Mouse (Mus musculus): ENCODE results near the gene Paqr9. TPM values are rescaled to one million over a fixed set of nuclear protein-coding genes. Genes with fewer than 3 reads are reported as not detected.
A peak's percentile ranks its signal among the peaks of the same experiment; 100 is the strongest.

Paqr9 gene
- polyA plus RNA-seq, 1 experiment from 2014 or later: 0.58 TPM

- no peak overlapping the region for H3K9ac ChIP-seq (ENCODE audit: low read length)
- H3K4me3 ChIP-seq (ENCODE audit: low read length): no peak overlapping the region
- no peak overlapping the region for H3K4me2 ChIP-seq (ENCODE audit: low read depth, low read length)
- H3K9me3 ChIP-seq (replicated peaks; ENCODE audit: control insufficient read depth, low read length): no peaks in the 10 kb centered on the region
- no peaks in the 10 kb centered on the region for H3K36me3 ChIP-seq (ENCODE audit: control insufficient read depth, insufficient read depth)
- H3K27ac ChIP-seq (ENCODE audit: low read length): no peak overlapping the region
- 65% methylated on average over 5 of the region's 5 CpGs for WGBS
- peaks cover 8% of the 10 kb centered on the region; the same call in 1 of the 2 replicates for H3K27me3 ChIP-seq (ENCODE audit: control insufficient read depth, insufficient read depth, low read length)
- H3K4me1 ChIP-seq (ENCODE audit: control insufficient read depth, insufficient read depth, low read length): 0 out of 2 replicates have a peak, but pooled peaks cover 5% of the 10 kb centered on the region
- no peak for ATAC-seq (replicated peaks; ENCODE audit: extremely low read depth, insufficient read depth, low FRiP score)
Observed at GRCm38 (mm10) chr9:95566931-95567330, 7.5 kb downstream of the Paqr9 start.

- H3K4me2 ChIP-seq (ENCODE audit: low read depth, low read length): no peak overlapping the region
- H3K9me3 ChIP-seq (replicated peaks; ENCODE audit: control insufficient read depth, low read length): no peaks in the 10 kb centered on the region
- no peak overlapping the region for H3K9ac ChIP-seq (ENCODE audit: low read length)
- no peaks in the 10 kb centered on the region for H3K36me3 ChIP-seq (ENCODE audit: control insufficient read depth, insufficient read depth)
- WGBS: 90% methylated on average over 5 of the region's 5 CpGs
- H3K4me3 ChIP-seq (ENCODE audit: low read length): no peak overlapping the region
- H3K4me1 ChIP-seq (ENCODE audit: control insufficient read depth, insufficient read depth, low read length): 0 out of 2 replicates have a peak, but pooled peaks cover 3% of the 10 kb centered on the region
- ATAC-seq (replicated peaks; ENCODE audit: extremely low read depth, insufficient read depth, low FRiP score): no peak
- no peaks in the 10 kb centered on the region for H3K27me3 ChIP-seq (ENCODE audit: control insufficient read depth, insufficient read depth, low read length)
- no peak overlapping the region for H3K27ac ChIP-seq (ENCODE audit: low read length)
Observed at GRCm38 (mm10) chr9:95569249-95569648, 9.8 kb downstream of the Paqr9 start.

GRCm38 (mm10) chr9:95569966-95570365 is 10.5 kb downstream of the Paqr9 start:
- no peak for ATAC-seq (replicated peaks; ENCODE audit: extremely low read depth, insufficient read depth, low FRiP score)
- H3K27ac ChIP-seq (ENCODE audit: low read length): no peak overlapping the region
- H3K4me2 ChIP-seq (ENCODE audit: low read depth, low read length): no peak overlapping the region
- no peaks in the 10 kb centered on the region for H3K9me3 ChIP-seq (replicated peaks; ENCODE audit: control insufficient read depth, low read length)
- 0 out of 2 replicates have a peak, but pooled peaks cover 3% of the 10 kb centered on the region for H3K4me1 ChIP-seq (ENCODE audit: control insufficient read depth, insufficient read depth, low read length)
- H3K9ac ChIP-seq (ENCODE audit: low read length): no peak overlapping the region
- no peaks in the 10 kb centered on the region for H3K36me3 ChIP-seq (ENCODE audit: control insufficient read depth, insufficient read depth)
- no peak overlapping the region for H3K4me3 ChIP-seq (ENCODE audit: low read length)
- H3K27me3 ChIP-seq (ENCODE audit: control insufficient read depth, insufficient read depth, low read length): no peaks in the 10 kb centered on the region
- WGBS: 75% methylated on average over 5 of the region's 5 CpGs

GRCm38 (mm10) chr9:95570604-95571003 is 11.1 kb downstream of the Paqr9 start:
- Histone ChIP-seq H3K27ac (ENCODE audit: low read length) (no peak overlapping the region), H3K9me3 (replicated peaks; ENCODE audit: control insufficient read depth, low read length) (no peaks in the 10 kb centered on the region), H3K4me1 (ENCODE audit: control insufficient read depth, insufficient read depth, low read length) (0 out of 2 replicates have a peak, but pooled peaks cover 3% of the 10 kb centered on the region), H3K9ac (ENCODE audit: low read length) (no peak overlapping the region), H3K4me3 (ENCODE audit: low read length) (no peak overlapping the region), H3K4me2 (ENCODE audit: low read depth, low read length) (no peak overlapping the region), H3K27me3 (ENCODE audit: control insufficient read depth, insufficient read depth, low read length) (no peaks in the 10 kb centered on the region), H3K36me3 (ENCODE audit: control insufficient read depth, insufficient read depth) (no peaks in the 10 kb centered on the region)
- WGBS: 81% methylated on average over 4 of the region's 4 CpGs
- ATAC-seq (replicated peaks; ENCODE audit: extremely low read depth, insufficient read depth, low FRiP score): no peak

GRCm38 (mm10) chr9:95571494-95571893 is 12.0 kb downstream of the Paqr9 start:
- WGBS: 72% methylated on average over 4 of the region's 4 CpGs
- Histone ChIP-seq H3K36me3 (ENCODE audit: control insufficient read depth, insufficient read depth) (no peaks in the 10 kb centered on the region), H3K9ac (ENCODE audit: low read length) (no peak overlapping the region), H3K4me1 (ENCODE audit: control insufficient read depth, insufficient read depth, low read length) (0 out of 2 replicates have a peak, but pooled peaks cover 3% of the 10 kb centered on the region), H3K4me2 (ENCODE audit: low read depth, low read length) (no peak overlapping the region), H3K27me3 (ENCODE audit: control insufficient read depth, insufficient read depth, low read length) (no peaks in the 10 kb centered on the region), H3K4me3 (ENCODE audit: low read length) (no peak overlapping the region), H3K9me3 (replicated peaks; ENCODE audit: control insufficient read depth, low read length) (no peaks in the 10 kb centered on the region), H3K27ac (ENCODE audit: low read length) (peak overlapping the region; percentile 5; the same call in 1 of the 2 replicates)
- ATAC-seq (replicated peaks; ENCODE audit: extremely low read depth, insufficient read depth, low FRiP score): no peak

- ATAC-seq (replicated peaks; ENCODE audit: extremely low read depth, insufficient read depth, low FRiP score): no peak
- H3K4me2 ChIP-seq (ENCODE audit: low read depth, low read length): no peak overlapping the region
- no peaks in the 10 kb centered on the region for H3K36me3 ChIP-seq (ENCODE audit: control insufficient read depth, insufficient read depth)
- H3K9ac ChIP-seq (ENCODE audit: low read length): no peak overlapping the region
- WGBS: 58% methylated on average over 5 of the region's 5 CpGs
- H3K27ac ChIP-seq (ENCODE audit: low read length): no peak overlapping the region
- H3K4me1 ChIP-seq (ENCODE audit: control insufficient read depth, insufficient read depth, low read length): 0 out of 2 replicates have a peak, but pooled peaks cover 3% of the 10 kb centered on the region
- H3K4me3 ChIP-seq (ENCODE audit: low read length): no peak overlapping the region
- H3K27me3 ChIP-seq (ENCODE audit: control insufficient read depth, insufficient read depth, low read length): no peaks in the 10 kb centered on the region
- no peaks in the 10 kb centered on the region for H3K9me3 ChIP-seq (replicated peaks; ENCODE audit: control insufficient read depth, low read length)
Observed at GRCm38 (mm10) chr9:95572558-95572957, 13.1 kb downstream of the Paqr9 start.

- no peak overlapping the region for H3K9ac ChIP-seq (ENCODE audit: low read length)
- no peaks in the 10 kb centered on the region for H3K27me3 ChIP-seq (ENCODE audit: control insufficient read depth, insufficient read depth, low read length)
- WGBS: 81% methylated on average over 4 of the region's 4 CpGs
- H3K27ac ChIP-seq (ENCODE audit: low read length): no peak overlapping the region
- no peak overlapping the region for H3K4me3 ChIP-seq (ENCODE audit: low read length)
- H3K4me1 ChIP-seq (ENCODE audit: control insufficient read depth, insufficient read depth, low read length): 0 out of 2 replicates have a peak, but pooled peaks cover 3% of the 10 kb centered on the region
- no peak overlapping the region for H3K4me2 ChIP-seq (ENCODE audit: low read depth, low read length)
- H3K36me3 ChIP-seq (ENCODE audit: control insufficient read depth, insufficient read depth): no peaks in the 10 kb centered on the region
- ATAC-seq (replicated peaks; ENCODE audit: extremely low read depth, insufficient read depth, low FRiP score): no peak
- H3K9me3 ChIP-seq (replicated peaks; ENCODE audit: control insufficient read depth, low read length): no peaks in the 10 kb centered on the region
Observed at GRCm38 (mm10) chr9:95574116-95574515, 14.7 kb downstream of the Paqr9 start.

GRCm38 (mm10) chr9:95577502-95577901 is 18.0 kb downstream of the Paqr9 start:
- Histone ChIP-seq H3K9ac (ENCODE audit: low read length) (no peak overlapping the region), H3K36me3 (ENCODE audit: control insufficient read depth, insufficient read depth) (no peaks in the 10 kb centered on the region), H3K4me1 (ENCODE audit: control insufficient read depth, insufficient read depth, low read length) (no peaks in the 10 kb centered on the region), H3K9me3 (replicated peaks; ENCODE audit: control insufficient read depth, low read length) (no peaks in the 10 kb centered on the region), H3K4me3 (ENCODE audit: low read length) (no peak overlapping the region), H3K27ac (ENCODE audit: low read length) (no peak overlapping the region), H3K4me2 (ENCODE audit: low read depth, low read length) (no peak overlapping the region), H3K27me3 (ENCODE audit: control insufficient read depth, insufficient read depth, low read length) (peaks cover 4% of the 10 kb centered on the region; the same call in 1 of the 2 replicates)
- ATAC-seq (replicated peaks; ENCODE audit: extremely low read depth, insufficient read depth, low FRiP score): no peak
- 65% methylated on average over 6 of the region's 6 CpGs for WGBS

- H3K4me2 ChIP-seq (ENCODE audit: low read depth, low read length): no peak overlapping the region
- no peak overlapping the region for H3K4me3 ChIP-seq (ENCODE audit: low read length)
- H3K9me3 ChIP-seq (replicated peaks; ENCODE audit: control insufficient read depth, low read length): no peaks in the 10 kb centered on the region
- no peak overlapping the region for H3K27ac ChIP-seq (ENCODE audit: low read length)
- no peaks in the 10 kb centered on the region for H3K4me1 ChIP-seq (ENCODE audit: control insufficient read depth, insufficient read depth, low read length)
- peaks cover 4% of the 10 kb centered on the region; the same call in 1 of the 2 replicates for H3K27me3 ChIP-seq (ENCODE audit: control insufficient read depth, insufficient read depth, low read length)
- no peak for ATAC-seq (replicated peaks; ENCODE audit: extremely low read depth, insufficient read depth, low FRiP score)
- H3K9ac ChIP-seq (ENCODE audit: low read length): no peak overlapping the region
- H3K36me3 ChIP-seq (ENCODE audit: control insufficient read depth, insufficient read depth): no peaks in the 10 kb centered on the region
- 87% methylated on average over 5 of the region's 5 CpGs for WGBS
Observed at GRCm38 (mm10) chr9:95578366-95578895, 19.0 kb downstream of the Paqr9 start.
